Mouse (Mus musculus) hindbrain, postnatal 0 days (tissue): ENCODE results near the gene Klc1. TPM values are rescaled to one million over a fixed set of nuclear protein-coding genes. Genes with fewer than 3 reads are reported as not detected.
"Not testable (repeated sequence)": the region's sequence is repeated elsewhere in the genome, so short reads cannot be mapped to it uniquely, and the experiment has no call there.

ENCODE experiments used
- ATAC-seq: fragments of 200-750 bp; cut with Nextera tagmentation; 2 replicates; pipeline ENCODE4 v1.8.0; 2017; ENCODE audit warnings: mild to moderate bottlenecking, moderate TSS enrichment, moderate library complexity
- DNase-seq: peaks from one replicate; pipeline ENCODE4 v3.0.0-alpha.2; 2015; ENCODE audit warnings: low spot score
- H3K27ac ChIP-seq: fragments of 300-500 bp; sonication (generic); 2 replicates; pipeline ENCODE4 v1.5.1; 2014; ENCODE audit warnings: mild to moderate bottlenecking
- H3K27me3 ChIP-seq: fragments of 300-500 bp; sonication (generic); 2 replicates; pipeline ENCODE4 v1.6.1; 2014; ENCODE audit warnings: low read length, mixed read lengths; ENCODE audit not compliant: insufficient read depth
- H3K36me3 ChIP-seq: fragments of 300-500 bp; sonication (generic); 2 replicates; pipeline ENCODE4 v1.6.1; 2014; ENCODE audit warnings: low read length, mixed read lengths; ENCODE audit not compliant: insufficient read depth
- H3K4me1 ChIP-seq: fragments of 300-500 bp; sonication (generic); 2 replicates; pipeline ENCODE4 v1.6.1; 2014; ENCODE audit warnings: antibody characterized with exemption, low read length, mixed read lengths; ENCODE audit not compliant: insufficient read depth
- H3K4me2 ChIP-seq: fragments of 300-500 bp; sonication (generic); 2 replicates; pipeline ENCODE4 v1.6.1; 2014; ENCODE audit warnings: low read depth, mild to moderate bottlenecking, low read length, moderate library complexity, mixed read lengths
- H3K4me3 ChIP-seq: fragments of 300-500 bp; sonication (generic); 2 replicates; pipeline ENCODE4 v1.5.1; 2014; ENCODE audit warnings: low read length
- H3K9ac ChIP-seq: fragments of 300-500 bp; sonication (generic); replicated peaks from 2 replicates; pipeline ENCODE4 v1.6.1; 2014; ENCODE audit warnings: mild to moderate bottlenecking, low read length, moderate library complexity, mixed read lengths
- H3K9me3 ChIP-seq: fragments of 300-500 bp; sonication (generic); 2 replicates; pipeline ENCODE4 v1.6.1; 2016; ENCODE audit warnings: low read length, mixed read lengths
- CTCF ChIP-seq: IDR thresholded peaks from 2 replicates; pipeline ENCODE4 v1.5.1; 2016; ENCODE audit warnings: antibody characterized with exemption, control low read depth, low read depth
- WGBS: fragments of 180-500 bp; shearing (Covaris S2); extraction: QIAGEN DNeasy Blood & Tissue Kit; methylation state at CpG from one replicate; pipeline ENCODE4 v1.1.7; 2014; 5-methylcytosine and 5-hydroxymethylcytosine counted together
- polyA plus RNA-seq: library from polyadenylated mRNA; unstranded; fragments of >200 nt; fragmentation: Nextera tagmentation; extraction: Ambion mirVana; gene quantifications from 2 replicates; pipeline ENCODE4 v1.2.1, GENCODE M21; 2015
- total RNA-seq: library from RNA; depleted of rRNA; stranded (reverse); fragments of >200 nt; gene quantifications from 2 replicates; pipeline ENCODE4 v1.2.3, GENCODE M21; 2014; rRNA removed

The Klc1 gene
- total RNA-seq (421 and 496 TPM in 2 replicates), polyA plus RNA-seq (583 and 600 TPM in 2 replicates)

GRCm38 (mm10) chr12:111758381-111759175 is at the start of gene Klc1:
Gene Klc1 (plus strand): TSS chr12:111758849.
- peak within 1 kb of the TSS; percentile 98 for H3K27ac ChIP-seq
- peak; percentile 90 for ATAC-seq
- H3K4me1 ChIP-seq = peaks cover 26% of the 10 kb centered on the region
- TF ChIP-seq CTCF = no peak
- H3K4me3 ChIP-seq = peak within 1 kb of the TSS; percentile 94
- no peaks in the 10 kb centered on the region for H3K36me3 ChIP-seq
- H3K27me3 ChIP-seq = no peaks in the 10 kb centered on the region
- peak; percentile 91 for DNase-seq
- WGBS = under 1% methylated on average over 69 of the region's 85 CpGs
- H3K9ac ChIP-seq = peak within 1 kb of the TSS; percentile 98
- H3K9me3 ChIP-seq = no peaks in the 10 kb centered on the region
- H3K4me2 ChIP-seq = peak within 1 kb of the TSS; percentile 98

GRCm38 (mm10) chr12:111710091-111710490 is 48.6 kb upstream of the Klc1 start:
- no peak overlapping the region for H3K27ac ChIP-seq
- WGBS = 94% methylated on average over 10 of the region's 10 CpGs
- no peaks in the 10 kb centered on the region for H3K9me3 ChIP-seq
- H3K4me1 ChIP-seq = peaks cover 9% of the 10 kb centered on the region
- no peak overlapping the region for H3K9ac ChIP-seq
- H3K27me3 ChIP-seq = no peaks in the 10 kb centered on the region
- H3K4me3 ChIP-seq = no peak overlapping the region
- H3K4me2 ChIP-seq = no peak overlapping the region
- ATAC-seq (no peak), DNase-seq (no peak)
- no peak for TF ChIP-seq CTCF
- H3K36me3 ChIP-seq = peaks cover 24% of the 10 kb centered on the region

GRCm38 (mm10) chr12:111712476-111712875 is 46.2 kb upstream of the Klc1 start:
- no peak; the same call in 1 of the 2 replicates for ATAC-seq
- WGBS = under 1% methylated on average over 33 of the region's 33 CpGs
- no peak for DNase-seq
- no peak for TF ChIP-seq CTCF
- Histone ChIP-seq H3K9me3 (no peaks in the 10 kb centered on the region), H3K27ac (peak overlapping the region; percentile 87), H3K36me3 (peaks cover 24% of the 10 kb centered on the region), H3K4me1 (peaks cover 9% of the 10 kb centered on the region), H3K4me3 (peak overlapping the region; percentile 98), H3K27me3 (no peaks in the 10 kb centered on the region), H3K9ac (peak overlapping the region; percentile 97), H3K4me2 (peak overlapping the region; percentile 91)

GRCm38 (mm10) chr12:111713004-111713651 is 45.5 kb upstream of the Klc1 start, which contains the start of the genes Bag5 and Apopt1:
Gene Bag5 (minus strand): TSS chr12:111713257.
Gene Apopt1 (plus strand): TSS chr12:111713261.
- Histone ChIP-seq H3K4me1 (peaks cover 9% of the 10 kb centered on the region), H3K9me3 (no peaks in the 10 kb centered on the region), H3K4me2 (peak within 1 kb of the TSS; percentile 91), H3K27ac (peak within 1 kb of the TSS; percentile 87), H3K36me3 (peaks cover 24% of the 10 kb centered on the region), H3K9ac (peak within 1 kb of the TSS; percentile 97), H3K4me3 (peak within 1 kb of the TSS; percentile 98), H3K27me3 (no peaks in the 10 kb centered on the region)
- 1% methylated on average over 64 of the region's 86 CpGs for WGBS
- DNase-seq (peak; percentile 97), ATAC-seq (peak; percentile 96)
- no peak for TF ChIP-seq CTCF

GRCm38 (mm10) chr12:111713880-111714279 is 44.8 kb upstream of the Klc1 start:
- peaks cover 13% of the 10 kb centered on the region for H3K4me1 ChIP-seq
- H3K4me2 ChIP-seq = peak overlapping the region; percentile 91
- not testable (repeated sequence) for DNase-seq, ATAC-seq, H3K9me3 ChIP-seq, H3K27ac ChIP-seq, H3K27me3 ChIP-seq
- H3K36me3 ChIP-seq = peaks cover 24% of the 10 kb centered on the region
- peak overlapping the region; percentile 98 for H3K4me3 ChIP-seq
- H3K9ac ChIP-seq = peak overlapping the region; percentile 97; the same call in 1 of the 2 replicates
- WGBS = 79% methylated on average over 6 of the region's 6 CpGs

- Histone ChIP-seq H3K27ac (no peak overlapping the region), H3K4me1 (peaks cover 11% of the 10 kb centered on the region), H3K9me3 (no peaks in the 10 kb centered on the region), H3K36me3 (no peaks in the 10 kb centered on the region), H3K9ac (no peak overlapping the region), H3K27me3 (no peaks in the 10 kb centered on the region), H3K4me3 (no peak overlapping the region), H3K4me2 (no peak overlapping the region)
- WGBS = 93% methylated on average over 7 of the region's 7 CpGs
- ATAC-seq (no peak), DNase-seq (no peak)
- TF ChIP-seq CTCF = no peak
These were observed 42.1 kb upstream of the Klc1 start for GRCm38 (mm10) chr12:111716505-111716904.
